Mouse (Mus musculus) naive thymus-derived CD4-positive, alpha-beta T cell, adult 2 months (primary cell): Measurements from ENCODE around the gene Usp21.
"Not testable (repeated sequence)": the region's sequence is repeated elsewhere in the genome, so short reads cannot be mapped to it uniquely, and the experiment has no call there.

Experiments
- DNase-seq: peaks from one replicate; pipeline ENCODE4 v3.0.0-alpha.2; 2011; ENCODE audit warnings: low read depth

Gene Usp21

GRCm38 (mm10) chr1:171287136-171288081 is at the start of gene Usp21:
Gene Usp21 (minus strand): TSS chr1:171287991.
- DNase-seq = peak; percentile 93

- no peak for DNase-seq
Observed at GRCm38 (mm10) chr1:171330216-171330560, 42.4 kb upstream of the Usp21 start.

GRCm38 (mm10) chr1:171329433-171330215 is 41.8 kb upstream of the Usp21 start:
- peak; percentile 50 for DNase-seq

GRCm38 (mm10) chr1:171328839-171329432 is 41.1 kb upstream of the Usp21 start, which contains the start of gene Dedd:
Gene Dedd (plus strand): TSS chr1:171329145.
- DNase-seq = peak; percentile 97

- DNase-seq = no peak
Observed at GRCm38 (mm10) chr1:171328244-171328643, 40.5 kb upstream of the Usp21 start.

- DNase-seq = not testable (repeated sequence)
Observed at GRCm38 (mm10) chr1:171326588-171326987, 38.8 kb upstream of the Usp21 start.

GRCm38 (mm10) chr1:171325571-171325970 is 37.8 kb upstream of the Usp21 start:
- DNase-seq = no peak

- DNase-seq = no peak
Observed at GRCm38 (mm10) chr1:171322012-171322411, 34.2 kb upstream of the Usp21 start.

GRCm38 (mm10) chr1:171321415-171321814 is 33.6 kb upstream of the Usp21 start:
- DNase-seq = peak; percentile 69

GRCm38 (mm10) chr1:171320151-171320550 is 32.4 kb upstream of the Usp21 start:
- DNase-seq = no peak

GRCm38 (mm10) chr1:171319748-171320147 is 32.0 kb upstream of the Usp21 start:
- DNase-seq = no peak

GRCm38 (mm10) chr1:171309321-171309720 is 21.5 kb upstream of the Usp21 start:
- DNase-seq = no peak

- DNase-seq = not testable (repeated sequence)
Observed at GRCm38 (mm10) chr1:171306157-171306556, 18.4 kb upstream of the Usp21 start.

- no peak for DNase-seq
Observed at GRCm38 (mm10) chr1:171298226-171298625, 10.4 kb upstream of the Usp21 start.

GRCm38 (mm10) chr1:171295063-171295402 is 7.2 kb upstream of the Usp21 start:
- DNase-seq = no peak

- peak; percentile 92 for DNase-seq
Observed at GRCm38 (mm10) chr1:171294298-171295062, 6.7 kb upstream of the Usp21 start, which contains the start of gene Ufc1. Gene Ufc1 (minus strand): TSS chr1:171295024.

GRCm38 (mm10) chr1:171293906-171294297 is 6.1 kb upstream of the Usp21 start:
- no peak for DNase-seq

- no peak for DNase-seq
Observed at GRCm38 (mm10) chr1:171293351-171293750, 5.6 kb upstream of the Usp21 start.

- no peak for DNase-seq
Observed at GRCm38 (mm10) chr1:171288328-171288727, 537 bp upstream of the Usp21 start.

- DNase-seq = peak; percentile 7
Observed at GRCm38 (mm10) chr1:171286517-171286916, 1.3 kb downstream of the Usp21 start.

GRCm38 (mm10) chr1:171285096-171285892 is 2.5 kb downstream of the Usp21 start:
- DNase-seq = no peak
